Mouse (Mus musculus) duodenum, adult 2 months (tissue): ENCODE measurements around the gene Osbpl2. TPM values are rescaled to one million over a fixed set of nuclear protein-coding genes. Genes with fewer than 3 reads are reported as not detected.

Experiments used
- polyA plus RNA-seq: library from polyadenylated mRNA; depleted of rRNA; stranded (reverse); fragments of >200 nt; gene quantifications from 2 replicates; pipeline ENCODE4 v1.2.3, GENCODE M21; 2012; ENCODE audit warnings: low replicate concordance; rRNA removed

Osbpl2 gene
- 13.1 and 16.0 TPM in 2 replicates for polyA plus RNA-seq

GRCm38 (mm10) chr2:180118661-180119438 lies at the start of gene Osbpl2:
TSS of gene Osbpl2 (plus strand) at chr2:180119306.

GRCm38 (mm10) chr2:180070481-180071453 lies 48.3 kb upstream of the Osbpl2 start, which contains the start of gene Mtg2:
TSS of gene Mtg2 (plus strand) at chr2:180070588.

GRCm38 (mm10) chr2:180103978-180104658 lies 15.0 kb upstream of the Osbpl2 start, which contains the start of gene Hrh3:
TSS of gene Hrh3 (minus strand) at chr2:180104488.

DNA sequence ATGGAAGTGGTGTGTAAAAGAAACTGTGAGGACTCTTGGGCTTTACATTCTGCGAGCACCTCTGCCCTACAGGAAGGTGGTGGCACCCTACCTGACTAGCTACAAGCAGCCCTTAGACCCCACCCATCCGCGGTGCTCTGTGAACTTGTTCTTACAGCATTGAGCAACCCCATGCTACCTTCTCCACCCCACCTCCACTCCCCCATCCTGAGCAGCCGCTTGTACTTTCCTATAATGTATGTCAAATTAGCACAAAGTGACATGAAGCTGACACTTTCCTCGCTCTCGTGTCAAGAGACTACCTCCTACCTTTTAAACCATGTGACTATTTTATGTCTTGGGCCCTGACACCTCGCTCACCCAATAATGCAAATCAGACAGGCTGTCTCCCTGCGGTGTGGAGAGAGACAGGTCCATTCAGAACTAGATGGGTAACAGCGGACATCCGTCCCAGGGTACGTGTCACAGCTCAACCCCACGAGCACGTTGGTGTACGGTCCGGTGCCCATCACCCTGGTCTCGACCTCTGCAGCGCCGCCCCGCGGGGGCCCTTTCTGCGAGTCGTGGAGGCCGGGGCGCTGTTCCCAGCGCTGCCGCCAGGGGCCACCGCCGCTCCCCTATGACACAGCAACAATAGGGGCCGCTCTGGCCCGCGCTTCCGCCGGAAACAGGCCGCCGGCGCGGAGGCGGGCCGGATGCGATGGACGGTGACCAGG lies 51.9 kb downstream of the Osbpl2 start, which contains the start of gene Adrm1:
TSS of gene Adrm1 (plus strand) at position 680 of the 716 bp plus-strand sequence.

Other genes starting within 250 kb of the Osbpl2 start
- gene Taf4, start 142.7 kb upstream of the Osbpl2 start, polyA plus RNA-seq: 7.2 and 9.6 TPM in 2 replicates
- gene Lsm14b, start 94.3 kb upstream of the Osbpl2 start, polyA plus RNA-seq: 8.4 and 12.6 TPM in 2 replicates
- 113 and 121 TPM in 2 replicates for gene Psma7, start 76.9 kb upstream of the Osbpl2 start, polyA plus RNA-seq
- 4.0 and 4.5 TPM in 2 replicates for gene Ss18l1, start 76.8 kb upstream of the Osbpl2 start, polyA plus RNA-seq
- gene Mtg2, start 48.7 kb upstream of the Osbpl2 start, polyA plus RNA-seq: 8.9 and 9.2 TPM in 2 replicates
- 0.33 TPM in 1 of 2 replicates, not detected in the other for gene Hrh3, start 14.8 kb upstream of the Osbpl2 start, polyA plus RNA-seq
- gene Adrm1, start 52.2 kb downstream of the Osbpl2 start, polyA plus RNA-seq: 139 and 187 TPM in 2 replicates
- gene Lama5, start 106.6 kb downstream of the Osbpl2 start, polyA plus RNA-seq: 39.0 and 40.2 TPM in 2 replicates
- 1,302 and 2,566 TPM in 2 replicates for gene Rps21, start 138.1 kb downstream of the Osbpl2 start, polyA plus RNA-seq
- gene Cables2, start 154.2 kb downstream of the Osbpl2 start, polyA plus RNA-seq: 18.6 and 22.5 TPM in 2 replicates
- gene Rbbp8nl, start 170.6 kb downstream of the Osbpl2 start, polyA plus RNA-seq: 1.1 and 2.7 TPM in 2 replicates
- gene Gata5, start 215.4 kb downstream of the Osbpl2 start, polyA plus RNA-seq: 35.2 and 88.5 TPM in 2 replicates